Mouse (Mus musculus) ES-Bruce4 (cell line): ENCODE measurements around the gene Ice1. TPM values are rescaled to one million over a fixed set of nuclear protein-coding genes. Genes with fewer than 3 reads are reported as not detected.

Experiments used
- H3K27ac ChIP-seq: 2 replicates; pipeline ENCODE4 v1.5.1; 2012; ENCODE audit warnings: low read length, inconsistent platforms; ENCODE audit not compliant: insufficient read depth
- H3K27me3 ChIP-seq: 2 replicates; pipeline ENCODE4 v1.6.1; 2012; ENCODE audit warnings: mild to moderate bottlenecking, low read length, inconsistent platforms; ENCODE audit not compliant: control insufficient read depth, poor library complexity, insufficient read depth, severe bottlenecking
- H3K36me3 ChIP-seq: 2 replicates; pipeline ENCODE4 v1.6.1; 2012; ENCODE audit warnings: inconsistent platforms, mild to moderate bottlenecking, low read length, moderate library complexity; ENCODE audit not compliant: control insufficient read depth, poor library complexity, insufficient read depth, severe bottlenecking
- H3K4me1 ChIP-seq: one replicate; pipeline ENCODE4 v1.8.1; 2011; ENCODE audit warnings: low read length; ENCODE audit not compliant: control insufficient read depth, insufficient read depth
- H3K4me3 ChIP-seq: 2 replicates; pipeline ENCODE4 v1.5.1; 2011; ENCODE audit warnings: low read depth, mild to moderate bottlenecking, low read length
- H3K9ac ChIP-seq: 2 replicates; pipeline ENCODE4 v1.6.1; 2012; ENCODE audit warnings: low read depth, mild to moderate bottlenecking, inconsistent platforms; ENCODE audit not compliant: poor library complexity, severe bottlenecking
- H3K9me3 ChIP-seq: replicated peaks from 2 replicates; pipeline ENCODE4 v1.6.1; 2012; ENCODE audit warnings: mild to moderate bottlenecking, low read length, inconsistent platforms; ENCODE audit not compliant: control insufficient read depth, poor library complexity, insufficient read depth, severe bottlenecking
- CTCF ChIP-seq: IDR thresholded peaks from one replicate; pipeline ENCODE4 v1.8.1; 2011; ENCODE audit warnings: low read depth, low read length
- EP300 ChIP-seq: IDR thresholded peaks from 2 replicates; pipeline ENCODE4 v1.6.1; 2011; ENCODE audit warnings: low read depth, low read length; ENCODE audit not compliant: insufficient read depth
- POLR2A ChIP-seq: IDR thresholded peaks from one replicate; pipeline ENCODE4 v1.8.1; 2011; ENCODE audit warnings: low read length; ENCODE audit not compliant: insufficient read depth
- polyA plus RNA-seq: library from polyadenylated mRNA; stranded (reverse); fragments of >200 nt; gene quantifications from 2 replicates; pipeline ENCODE4 v1.2.4, GENCODE M21; 2011; ENCODE audit warnings: low read depth; ENCODE audit not compliant: missing spikeins, insufficient read depth, insufficient read length

Gene Ice1
- polyA plus RNA-seq, 1 experiment = 42.3 TPM

DNA sequence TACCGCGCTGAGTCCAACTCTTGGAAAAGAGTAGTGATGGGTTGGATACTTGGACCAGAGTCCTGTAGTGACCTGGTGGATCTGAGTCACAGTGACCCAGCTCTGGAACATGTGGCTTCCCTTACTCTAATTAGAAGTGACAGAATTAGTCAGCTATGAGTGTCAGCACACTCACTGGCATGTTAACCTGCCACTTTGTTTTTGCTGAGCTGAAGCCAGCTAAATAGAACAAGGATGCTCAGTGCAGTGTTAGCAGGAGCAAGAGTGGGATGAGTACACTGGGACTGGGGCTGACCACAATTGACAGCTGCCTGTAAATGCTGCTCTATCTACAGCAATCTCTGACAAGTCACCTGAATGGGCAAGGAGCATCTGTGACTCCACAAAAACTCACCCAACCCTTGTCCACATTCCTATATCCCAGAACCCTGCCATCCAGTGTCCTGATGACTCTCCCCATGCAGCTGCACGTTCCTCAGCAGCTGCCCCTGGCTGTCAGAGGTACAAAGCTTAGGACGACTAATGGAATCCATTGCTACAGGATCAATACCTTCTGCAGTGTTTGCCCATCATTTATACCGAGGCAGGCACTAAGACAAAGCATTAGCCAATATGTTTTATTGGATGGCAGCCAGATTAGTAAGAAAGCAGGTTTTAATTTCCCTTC is 128.6 kb downstream of the Ice1 start:
- H3K27me3 ChIP-seq = no peaks in the 10 kb centered on the region
- TF ChIP-seq CTCF (no peak), POLR2A (no peak), EP300 (no peak)
- no peaks in the 10 kb centered on the region for H3K9me3 ChIP-seq
- H3K4me3 ChIP-seq = no peak overlapping the region
- no peaks in the 10 kb centered on the region for H3K36me3 ChIP-seq
- no peaks in the 10 kb centered on the region for H3K4me1 ChIP-seq
- no peak overlapping the region for H3K9ac ChIP-seq
- H3K27ac ChIP-seq = no peak overlapping the region

Other genes with a start within 250 kb of the Ice1 start
- gene Adamts16, start 204.2 kb upstream of the Ice1 start, polyA plus RNA-seq = not detected in 2 replicates